Mouse (Mus musculus) lung, postnatal 36 days (tissue): Measurements from ENCODE around the gene Arhgap24.

ENCODE experiments used
- DNase-seq: peaks from one replicate; pipeline ENCODE4 v3.0.0; 2022; ENCODE audit warnings: mixed read lengths

Gene Arhgap24

DNA sequence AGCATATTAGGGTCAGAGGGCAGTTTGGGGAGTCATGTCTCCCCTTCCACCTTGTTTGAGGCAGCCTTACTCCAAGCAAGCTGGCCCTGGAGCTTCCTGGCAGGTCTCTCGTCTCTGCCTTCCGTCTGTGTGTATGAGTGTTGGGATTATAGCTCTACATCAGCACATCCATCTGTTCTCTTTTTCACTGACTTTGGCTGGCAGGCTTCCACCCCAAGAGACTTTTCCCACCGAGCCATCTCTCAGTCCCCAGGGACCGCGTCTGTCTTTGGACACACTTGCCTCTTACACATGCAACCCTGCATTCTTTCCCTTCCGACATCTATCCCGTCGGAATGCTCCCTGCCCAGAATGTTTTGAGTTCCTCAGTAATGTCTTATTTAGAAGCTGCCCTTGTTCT lies 267.8 kb downstream of the Arhgap24 start:
- DNase-seq = peak; percentile 48

DNA sequence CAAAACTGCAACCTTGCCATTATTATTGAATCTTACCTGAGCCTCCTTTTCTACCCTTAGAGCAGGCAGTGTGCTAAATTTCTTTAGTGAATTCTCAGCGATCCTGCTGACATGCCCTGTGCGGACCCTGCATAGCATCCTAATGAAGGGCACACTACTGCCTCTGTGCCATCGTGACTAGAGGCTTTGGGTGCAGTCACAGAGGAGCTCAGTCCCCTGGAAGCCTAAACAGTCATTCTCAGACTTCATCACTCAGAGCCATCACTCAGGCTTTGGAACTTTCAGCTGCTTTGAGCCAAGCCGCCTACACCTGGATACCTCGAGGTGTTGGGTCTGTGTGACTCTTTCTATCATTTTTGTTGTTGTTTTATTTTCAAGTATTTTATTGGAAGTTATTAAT lies 269.5 kb downstream of the Arhgap24 start:
- no peak for DNase-seq

- no peak for DNase-seq
These were observed 270.6 kb downstream of the Arhgap24 start for GRCm38 (mm10) chr5:102751661-102752307.

GRCm38 (mm10) chr5:102752308-102752663 lies 271.1 kb downstream of the Arhgap24 start:
- DNase-seq = no peak

DNA sequence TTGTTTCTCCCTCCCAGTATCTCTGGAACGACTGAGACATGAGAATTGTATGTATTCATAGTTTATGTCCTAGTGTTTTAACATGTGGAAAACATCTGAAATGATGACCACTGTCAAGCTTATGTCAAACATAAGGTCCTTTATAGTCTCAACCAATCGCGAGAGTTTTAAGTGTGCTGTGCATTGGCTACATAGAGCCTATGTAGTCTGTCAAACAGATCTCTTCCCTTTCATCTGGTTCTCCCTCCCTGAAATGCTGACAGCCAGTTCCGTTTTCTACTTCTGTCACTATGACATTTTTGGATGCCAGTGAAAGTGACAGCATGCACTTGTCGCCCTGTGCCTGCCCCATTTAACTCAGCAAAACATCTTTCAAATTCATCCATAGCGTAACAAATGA lies 275.8 kb downstream of the Arhgap24 start:
- DNase-seq = no peak

- DNase-seq = no peak
These were observed 284.5 kb downstream of the Arhgap24 start for GRCm38 (mm10) chr5:102765694-102766093.

- DNase-seq = peak; percentile 69
These were observed 285.3 kb downstream of the Arhgap24 start for GRCm38 (mm10) chr5:102766311-102767057.

DNA sequence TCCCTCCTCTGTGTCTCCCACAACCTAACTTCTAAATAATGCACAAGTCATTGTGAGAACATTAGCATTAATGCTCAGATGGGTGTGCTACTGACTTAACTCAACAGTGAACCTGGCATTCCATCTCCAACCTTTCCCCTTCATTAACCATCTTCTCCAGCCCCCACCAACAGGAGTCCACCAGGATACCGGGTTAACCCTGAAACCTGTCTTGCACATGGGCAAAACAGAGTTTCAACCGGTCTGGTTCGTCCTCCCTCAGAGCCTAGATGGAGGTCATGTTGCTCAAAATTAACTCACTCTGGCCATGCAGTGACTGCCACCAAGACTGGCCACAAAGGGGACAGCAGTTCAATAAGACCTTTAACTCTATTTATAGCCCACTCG lies 285.9 kb downstream of the Arhgap24 start:
- no peak for DNase-seq

DNA sequence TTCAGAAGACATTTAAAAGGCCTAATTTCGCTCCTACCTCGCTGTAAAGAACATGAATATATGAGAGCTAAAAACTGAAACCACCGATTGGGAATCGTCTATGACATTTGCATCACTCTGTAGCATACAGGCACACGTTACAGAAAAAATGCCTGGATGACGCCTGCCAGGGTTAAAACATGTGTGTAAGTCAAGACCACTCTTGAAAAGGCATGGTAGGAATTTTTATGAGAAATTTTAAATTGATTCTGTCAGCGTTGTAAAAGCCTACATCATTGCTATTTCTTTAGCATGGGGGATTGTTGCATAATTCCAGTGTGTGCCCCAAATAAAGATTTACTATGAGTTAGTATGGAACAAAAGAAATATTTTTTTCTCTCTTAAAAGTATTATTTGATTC lies 286.6 kb downstream of the Arhgap24 start:
- no peak for DNase-seq

DNA sequence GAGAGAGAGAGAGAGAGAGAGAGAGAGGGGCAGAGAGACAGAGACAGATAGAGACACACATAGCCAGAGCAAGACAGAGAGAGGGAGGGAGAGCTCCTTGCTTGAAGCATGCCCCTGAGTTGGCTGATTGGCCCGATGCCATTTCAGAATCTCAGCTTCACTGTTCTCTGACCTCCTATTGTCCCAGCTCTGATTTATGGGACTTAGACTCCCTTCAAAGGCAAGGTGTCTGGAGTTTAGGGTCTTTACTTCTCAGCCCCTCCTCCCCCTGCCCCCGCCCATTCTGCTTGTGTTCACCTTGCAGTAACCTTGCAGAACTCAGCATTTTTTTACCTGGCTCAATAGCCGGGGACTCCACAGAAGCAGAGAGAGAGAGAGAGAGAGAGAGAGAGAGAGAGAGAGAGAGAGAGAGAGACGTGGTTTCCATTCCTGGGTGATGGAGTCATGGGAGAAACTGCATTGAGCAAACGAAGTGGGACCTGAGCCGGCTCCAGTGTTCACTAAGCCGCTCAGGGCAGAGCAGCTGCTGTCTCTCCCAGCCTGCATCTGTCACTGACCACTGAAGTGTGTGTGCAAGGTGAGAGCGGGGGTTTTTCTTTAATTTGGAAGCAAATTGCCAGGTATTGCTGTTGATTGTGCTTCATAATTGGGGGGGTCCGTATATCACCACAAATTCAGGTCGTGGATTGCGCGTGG lies 287.3 kb downstream of the Arhgap24 start:
- no peak for DNase-seq

GRCm38 (mm10) chr5:102770611-102771010 lies 289.4 kb downstream of the Arhgap24 start:
- no peak for DNase-seq

GRCm38 (mm10) chr5:102774500-102774899 lies 293.3 kb downstream of the Arhgap24 start:
- DNase-seq = peak; percentile 31

DNA sequence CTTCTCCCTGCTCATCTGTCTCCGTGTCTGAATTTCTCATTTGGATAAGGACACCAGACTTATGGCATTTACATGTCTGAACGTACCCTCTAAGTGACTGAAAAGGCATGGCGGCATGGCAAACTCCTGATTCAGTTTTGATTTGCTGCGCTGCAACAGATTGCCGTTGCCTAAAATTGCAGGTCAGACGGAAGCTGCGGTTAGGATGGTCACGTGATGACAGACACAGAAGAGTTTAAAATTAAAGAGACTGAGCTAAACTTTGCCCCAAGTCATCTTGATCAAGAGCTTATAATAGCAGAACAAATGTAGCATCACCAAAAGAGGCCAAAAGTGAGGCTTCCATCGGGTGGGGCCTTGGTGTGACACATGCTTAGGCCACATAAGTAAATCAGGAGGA lies 296.1 kb downstream of the Arhgap24 start:
- DNase-seq = no peak

GRCm38 (mm10) chr5:102777852-102778251 lies 296.7 kb downstream of the Arhgap24 start:
- peak; percentile 39 for DNase-seq

DNA sequence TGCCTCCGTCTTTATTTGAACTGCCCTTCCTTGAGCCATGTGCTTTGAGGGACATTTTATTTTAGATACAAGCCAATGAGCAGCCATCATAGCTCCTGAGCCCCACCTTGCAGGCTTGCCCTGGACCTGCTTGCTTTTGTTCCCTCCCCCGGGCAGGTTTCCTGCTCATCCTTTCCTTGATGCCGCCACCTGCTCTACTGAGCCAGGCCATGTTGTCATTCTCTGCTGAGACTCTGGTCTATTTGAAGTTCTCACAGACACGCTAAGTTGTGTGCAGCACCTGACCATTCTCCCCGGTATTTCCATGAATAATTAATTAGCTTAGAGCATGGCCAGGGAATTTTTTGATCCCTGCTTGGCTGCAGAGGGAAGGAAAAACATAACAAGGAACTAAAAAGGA lies 297.1 kb downstream of the Arhgap24 start:
- no peak for DNase-seq

GRCm38 (mm10) chr5:102783585-102783984 lies 302.4 kb downstream of the Arhgap24 start:
- DNase-seq = peak; percentile 60

DNA sequence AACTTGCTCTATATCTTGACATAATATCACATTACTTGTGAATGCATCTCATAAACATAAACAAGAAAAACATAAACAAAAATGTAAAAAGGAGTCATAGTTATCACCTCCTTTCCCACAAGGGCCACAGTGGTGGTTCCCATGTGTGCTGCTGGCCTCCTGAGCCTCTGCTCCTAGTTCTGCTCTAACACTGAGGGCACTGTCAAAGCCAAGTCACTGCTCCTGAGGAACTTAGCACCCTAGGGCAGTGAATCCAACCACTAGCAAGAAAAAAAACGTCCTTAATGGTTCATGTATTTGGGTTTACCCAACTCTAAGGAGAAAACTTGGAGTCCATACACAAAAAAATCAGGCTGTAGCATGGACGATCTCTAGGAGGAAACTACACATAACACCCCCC lies 304.9 kb downstream of the Arhgap24 start:
- DNase-seq = no peak

- DNase-seq = peak; percentile 60
These were observed 307.2 kb downstream of the Arhgap24 start for GRCm38 (mm10) chr5:102788437-102788836.

- no peak for DNase-seq
These were observed 310.1 kb downstream of the Arhgap24 start for GRCm38 (mm10) chr5:102791273-102791672.

DNA sequence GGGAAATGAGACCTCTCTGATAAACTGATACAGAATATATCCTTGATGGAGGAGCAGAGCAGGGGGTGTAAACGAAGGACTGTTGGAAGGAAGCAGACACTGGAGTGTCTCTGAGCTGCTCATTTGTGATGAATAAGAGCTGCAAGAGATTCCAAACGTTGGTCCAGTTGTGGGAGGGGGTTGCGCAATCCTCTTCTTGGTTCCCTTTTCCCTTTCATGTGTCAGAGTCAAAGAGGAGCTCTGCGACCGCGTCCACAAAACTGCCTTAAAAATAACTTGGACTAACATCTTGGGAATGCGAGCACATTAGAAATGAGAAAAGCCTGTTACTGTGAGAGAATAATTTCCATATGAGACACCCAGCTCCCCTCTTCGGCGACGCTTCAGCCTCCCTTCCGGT lies 312.3 kb downstream of the Arhgap24 start:
- DNase-seq = peak; percentile 79

GRCm38 (mm10) chr5:102801469-102801868 lies 320.3 kb downstream of the Arhgap24 start:
- no peak for DNase-seq

DNA sequence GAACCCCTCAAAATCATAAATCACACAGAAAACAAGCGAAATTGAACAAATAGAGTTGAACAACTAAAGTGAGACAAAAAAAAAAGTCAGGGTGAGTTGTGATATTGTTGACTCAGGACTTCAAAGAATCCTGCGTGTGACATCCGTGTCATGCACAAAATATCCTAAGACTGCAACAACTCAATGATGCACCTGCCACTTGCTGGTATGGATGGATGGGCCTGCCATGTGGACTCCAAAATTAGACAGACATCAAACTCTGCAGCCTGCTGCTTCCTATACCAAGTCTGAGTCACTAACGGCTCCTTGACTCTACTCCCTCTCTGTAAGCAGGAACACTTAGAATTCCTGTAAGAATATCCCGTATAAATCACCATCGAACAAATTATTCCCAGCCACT lies 321.6 kb downstream of the Arhgap24 start:
- DNase-seq = no peak

- peak; percentile 39 for DNase-seq
These were observed 322.5 kb downstream of the Arhgap24 start for GRCm38 (mm10) chr5:102803675-102804074.

- DNase-seq = no peak
These were observed 326.3 kb downstream of the Arhgap24 start for GRCm38 (mm10) chr5:102807518-102807917.
